Mouse (Mus musculus) G1E (cell line): ENCODE measurements around the gene Iffo2.

Experiments used
- CTCF ChIP-seq: IDR thresholded peaks from 2 replicates; pipeline ENCODE4 v1.5.1; 2012; ENCODE audit warnings: low read depth, low read length, inconsistent platforms, mixed read lengths
- GATA1 ChIP-seq: IDR thresholded peaks from 2 replicates; pipeline ENCODE4 v1.6.1; 2012; ENCODE audit warnings: borderline replicate concordance, low read length, inconsistent platforms, mixed read lengths
- GATA2 ChIP-seq: IDR thresholded peaks from 2 replicates; pipeline ENCODE4 v1.6.1; 2012; ENCODE audit warnings: low read depth, low read length, inconsistent platforms, borderline replicate concordance
- POLR2AphosphoS5 ChIP-seq: IDR thresholded peaks from 2 replicates; pipeline ENCODE4 v1.6.1; 2012; ENCODE audit warnings: low read depth, low read length, inconsistent platforms; ENCODE audit not compliant: insufficient replicate concordance
- TAL1 ChIP-seq: conservative IDR thresholded peaks from 2 replicates; pipeline ENCODE4 v1.6.1; 2012; ENCODE audit warnings: low read depth, low read length, inconsistent platforms, mixed read lengths

DNA sequence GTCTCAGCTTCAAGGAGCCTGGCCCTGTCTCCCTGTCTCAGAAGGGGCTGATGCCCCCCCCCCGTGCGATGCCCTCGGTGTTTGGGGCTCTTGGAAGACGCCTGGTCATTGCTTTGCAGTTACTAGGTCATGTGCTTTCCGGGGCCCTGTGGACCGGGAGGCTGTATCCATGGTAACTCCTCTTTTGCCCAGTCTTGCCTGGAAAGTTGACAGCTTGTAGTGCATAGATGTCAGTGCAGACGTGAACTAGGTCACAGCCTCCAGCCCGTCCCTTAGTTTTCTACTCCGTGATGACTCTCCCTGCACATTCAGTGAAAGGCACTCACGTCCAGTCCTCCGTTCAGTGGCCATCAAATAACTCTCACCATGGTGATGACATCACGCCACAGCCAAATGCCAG lies 3.9 kb upstream of the Iffo2 start:
- TF ChIP-seq CTCF (no peak), GATA1 (no peak), TAL1 (no peak), POLR2AphosphoS5 (no peak), GATA2 (no peak)
